Mouse (Mus musculus) liver, embryonic 16.5 days (tissue): Measurements from ENCODE around the gene Tescl. TPM values are rescaled to one million over a fixed set of nuclear protein-coding genes. Genes with fewer than 3 reads are reported as not detected.

ENCODE experiments used
- ATAC-seq: fragments of 200-750 bp; cut with Nextera tagmentation; 2 replicates; pipeline ENCODE4 v1.8.0; 2017; ENCODE audit warnings: low read depth, mild to moderate bottlenecking, moderate number of reproducible peaks, moderate library complexity
- H3K27ac ChIP-seq: fragments of 300-500 bp; sonication (generic); 2 replicates; pipeline ENCODE4 v1.5.1; 2014; ENCODE audit warnings: mild to moderate bottlenecking, low read length
- H3K27me3 ChIP-seq: fragments of 300-500 bp; sonication (generic); 2 replicates; pipeline ENCODE4 v1.6.1; 2014; ENCODE audit warnings: low read depth, low read length, mixed read lengths; ENCODE audit not compliant: control insufficient read depth, insufficient read depth
- H3K36me3 ChIP-seq: fragments of 300-500 bp; sonication (generic); 2 replicates; pipeline ENCODE4 v1.6.1; 2014; ENCODE audit warnings: mild to moderate bottlenecking; ENCODE audit not compliant: control insufficient read depth, insufficient read depth
- H3K4me1 ChIP-seq: fragments of 300-500 bp; sonication (generic); 2 replicates; pipeline ENCODE4 v1.6.1; 2014; ENCODE audit warnings: low read depth, low read length, mixed read lengths; ENCODE audit not compliant: control insufficient read depth
- H3K4me2 ChIP-seq: fragments of 300-500 bp; sonication (generic); 2 replicates; pipeline ENCODE4 v1.6.1; 2014; ENCODE audit warnings: low read depth, low read length, mixed read lengths
- H3K4me3 ChIP-seq: fragments of 300-500 bp; sonication (generic); 2 replicates; pipeline ENCODE4 v1.5.1; 2014; ENCODE audit warnings: low read depth, mild to moderate bottlenecking, low read length
- H3K9ac ChIP-seq: fragments of 300-500 bp; sonication (generic); 2 replicates; pipeline ENCODE4 v1.6.1; 2014; ENCODE audit warnings: low read depth, low read length
- H3K9me3 ChIP-seq: fragments of 300-500 bp; sonication (generic); replicated peaks from 2 replicates; pipeline ENCODE4 v1.6.1; 2016; ENCODE audit warnings: low read length; ENCODE audit not compliant: control insufficient read depth
- WGBS: fragments of 180-500 bp; shearing (Covaris S2); extraction: QIAGEN DNeasy Blood & Tissue Kit; methylation state at CpG from one replicate; pipeline ENCODE4 v1.1.7; 2014; ENCODE audit not compliant: insufficient replicate concordance; 5-methylcytosine and 5-hydroxymethylcytosine counted together
- polyA plus RNA-seq: library from polyadenylated mRNA; unstranded; fragments of >200 nt; fragmentation: Nextera tagmentation; extraction: Ambion mirVana; gene quantifications from 2 replicates; pipeline ENCODE4 v1.2.1, GENCODE M21; 2015

Gene Tescl
- polyA plus RNA-seq, 1 experiment from 2014 or later = not detected

- H3K4me3 ChIP-seq = no peak overlapping the region
- WGBS = 81% methylated on average over 15 of the region's 15 CpGs
- no peaks in the 10 kb centered on the region for H3K9me3 ChIP-seq
- no peak for ATAC-seq
- H3K4me1 ChIP-seq = peaks cover 12% of the 10 kb centered on the region
- no peaks in the 10 kb centered on the region for H3K27me3 ChIP-seq
- H3K36me3 ChIP-seq = no peaks in the 10 kb centered on the region; the same call in 1 of the 2 replicates
- H3K9ac ChIP-seq = no peak overlapping the region
- H3K27ac ChIP-seq = no peak overlapping the region
- H3K4me2 ChIP-seq = no peak overlapping the region
Measured at GRCm38 (mm10) chr7:24297361-24298095, 36.2 kb downstream of the Tescl start.

GRCm38 (mm10) chr7:24296386-24296785 is 37.4 kb downstream of the Tescl start:
- WGBS = 83% methylated on average over 7 of the region's 7 CpGs

GRCm38 (mm10) chr7:24295376-24295775 is 38.4 kb downstream of the Tescl start:
- ATAC-seq = no peak
- Histone ChIP-seq H3K36me3 (peaks cover 6% of the 10 kb centered on the region), H3K4me1 (peaks cover 7% of the 10 kb centered on the region), H3K27me3 (no peaks in the 10 kb centered on the region), H3K4me2 (no peak overlapping the region), H3K4me3 (no peak overlapping the region), H3K9me3 (no peaks in the 10 kb centered on the region), H3K9ac (no peak overlapping the region), H3K27ac (no peak overlapping the region)
- 84% methylated on average over 7 of the region's 7 CpGs for WGBS

More at GRCm38 (mm10) chr7:24296386-24296785, 37.4 kb downstream of the Tescl start:
- Histone ChIP-seq H3K36me3 (peaks cover 6% of the 10 kb centered on the region), H3K4me1 (peaks cover 12% of the 10 kb centered on the region), H3K27me3 (no peaks in the 10 kb centered on the region), H3K27ac (no peak overlapping the region), H3K4me2 (no peak overlapping the region), H3K9me3 (no peaks in the 10 kb centered on the region), H3K4me3 (no peak overlapping the region), H3K9ac (no peak overlapping the region)
- no peak for ATAC-seq

- H3K9ac ChIP-seq = no peak overlapping the region
- H3K36me3 ChIP-seq = peaks cover 6% of the 10 kb centered on the region
- no peak for ATAC-seq
- H3K9me3 ChIP-seq = no peaks in the 10 kb centered on the region
- H3K4me1 ChIP-seq = peaks cover under 1% of the 10 kb centered on the region; the same call in 1 of the 2 replicates
- H3K4me2 ChIP-seq = no peak overlapping the region
- H3K27me3 ChIP-seq = no peaks in the 10 kb centered on the region
- no peak overlapping the region for H3K4me3 ChIP-seq
- WGBS = 79% methylated on average over 4 of the region's 4 CpGs
- no peak overlapping the region for H3K27ac ChIP-seq
Measured at GRCm38 (mm10) chr7:24294763-24295162, 39.0 kb downstream of the Tescl start.

- no peak for ATAC-seq
- H3K36me3 ChIP-seq = peaks cover 6% of the 10 kb centered on the region
- H3K4me2 ChIP-seq = no peak overlapping the region
- no peak overlapping the region for H3K9ac ChIP-seq
- H3K4me1 ChIP-seq = no peaks in the 10 kb centered on the region
- H3K27me3 ChIP-seq = no peaks in the 10 kb centered on the region
- H3K4me3 ChIP-seq = no peak overlapping the region
- 65% methylated on average over 12 of the region's 12 CpGs for WGBS
- no peaks in the 10 kb centered on the region for H3K9me3 ChIP-seq
- no peak overlapping the region for H3K27ac ChIP-seq
Measured at GRCm38 (mm10) chr7:24293061-24293851, 40.5 kb downstream of the Tescl start.

- H3K9me3 ChIP-seq = no peaks in the 10 kb centered on the region
- H3K4me3 ChIP-seq = no peak overlapping the region
- H3K36me3 ChIP-seq = peaks cover 6% of the 10 kb centered on the region
Measured at GRCm38 (mm10) chr7:24291387-24292090, 42.2 kb downstream of the Tescl start.

GRCm38 (mm10) chr7:24290106-24290693 is 43.5 kb downstream of the Tescl start:
- H3K9ac ChIP-seq = no peak overlapping the region
- H3K9me3 ChIP-seq = no peaks in the 10 kb centered on the region
- no peak overlapping the region for H3K27ac ChIP-seq
- no peak overlapping the region for H3K4me2 ChIP-seq
- 67% methylated on average over 4 of the region's 4 CpGs for WGBS
- ATAC-seq = no peak
- no peak overlapping the region for H3K4me3 ChIP-seq
- H3K27me3 ChIP-seq = no peaks in the 10 kb centered on the region
- H3K4me1 ChIP-seq = no peaks in the 10 kb centered on the region
- H3K36me3 ChIP-seq = peaks cover 6% of the 10 kb centered on the region

More at GRCm38 (mm10) chr7:24291387-24292090, 42.2 kb downstream of the Tescl start:
- no peaks in the 10 kb centered on the region for H3K4me1 ChIP-seq
- H3K9ac ChIP-seq = no peak overlapping the region
- H3K27me3 ChIP-seq = no peaks in the 10 kb centered on the region
- no peak overlapping the region for H3K4me2 ChIP-seq
- H3K27ac ChIP-seq = no peak overlapping the region
- WGBS = 80% methylated on average over 27 of the region's 27 CpGs
- no peak for ATAC-seq

GRCm38 (mm10) chr7:24288512-24288911 is 45.2 kb downstream of the Tescl start:
- Histone ChIP-seq H3K9ac (no peak overlapping the region), H3K4me1 (no peaks in the 10 kb centered on the region), H3K9me3 (no peaks in the 10 kb centered on the region), H3K4me3 (no peak overlapping the region), H3K27me3 (no peaks in the 10 kb centered on the region), H3K36me3 (peaks cover 6% of the 10 kb centered on the region), H3K27ac (no peak overlapping the region), H3K4me2 (no peak overlapping the region)
- ATAC-seq = no peak
- 80% methylated on average over 6 of the region's 6 CpGs for WGBS
